ENCODE assay signal across 23 mouse cellular contexts in genomic region chr14:59919865-59920264, GRCm38 (mm10).
"Had no signal": no experiment of that assay in that cellular context is flagged by ENCODE, and none has a peak within 500 bp of the region (broad histone marks: within the 10 kb centered on the region; RNA-seq: fewer than 3 reads in every experiment).

No protein-coding gene starts in this region.

- H3K9me3 ChIP-seq: heart, embryonic 10.5 days; heart, embryonic 12.5 days; hindbrain, embryonic 13.5 days; hindbrain, embryonic 15.5 days; liver, embryonic 13.5 days; liver, embryonic 15.5 days had no signal

- ATAC-seq: hindbrain, postnatal 0 days; liver, postnatal 0 days had no signal

- H3K27ac ChIP-seq: gastrocnemius, adult 2 months; heart, embryonic 10.5 days; hindbrain, embryonic 13.5 days; hindbrain, embryonic 15.5 days; hindbrain, postnatal 0 days; liver, embryonic 13.5 days; liver, embryonic 15.5 days had no signal

- DNase-seq: gastrocnemius, adult 2 months; gastrocnemius, postnatal 10 days; gastrocnemius, postnatal 25 days; heart, adult 18-20 months; heart, postnatal 10 days; heart, postnatal 36 days; kidney, adult 18-20 months; kidney, adult 8-10 months; kidney, postnatal 10 days; kidney, postnatal 25 days; layer of hippocampus, adult 9-11 months; layer of hippocampus, postnatal 36 days; left cerebral cortex, postnatal 4 days; liver; liver, embryonic 13.5 days; liver, postnatal 0 days had no signal

- H3K4me1 ChIP-seq: heart, embryonic 12.5 days; hindbrain, embryonic 13.5 days; hindbrain, embryonic 15.5 days; liver, embryonic 13.5 days; liver, embryonic 15.5 days had no signal

- H3K4me2 ChIP-seq: heart, embryonic 12.5 days; hindbrain, embryonic 13.5 days; hindbrain, embryonic 15.5 days; liver, embryonic 11.5 days; liver, embryonic 13.5 days; liver, embryonic 15.5 days had no signal

- H3K27me3 ChIP-seq: hindbrain, embryonic 13.5 days; hindbrain, embryonic 15.5 days; liver, embryonic 13.5 days; liver, embryonic 15.5 days had no signal

- H3K4me3 ChIP-seq: heart, embryonic 10.5 days; heart, embryonic 12.5 days; hindbrain, embryonic 13.5 days; hindbrain, embryonic 15.5 days; liver, embryonic 13.5 days; liver, embryonic 15.5 days had no signal

- H3K36me3 ChIP-seq: heart, embryonic 10.5 days; heart, embryonic 12.5 days; hindbrain, embryonic 13.5 days; hindbrain, embryonic 15.5 days; liver, embryonic 13.5 days; liver, embryonic 15.5 days had no signal

- H3K9ac ChIP-seq: heart, embryonic 12.5 days; hindbrain, embryonic 13.5 days; hindbrain, embryonic 15.5 days; liver, embryonic 13.5 days; liver, embryonic 15.5 days; liver, postnatal 0 days had no signal
